Mouse (Mus musculus) mature B cell (primary cell): ENCODE results near the gene Gdi2.

ENCODE experiments used
- in situ Hi-C: fragments of 300-500 bp; cut with MboI; formaldehyde crosslinking; loops from 2 replicates; pipeline ENCODE4 v1.14.3; 2019

Gene Gdi2

DNA sequence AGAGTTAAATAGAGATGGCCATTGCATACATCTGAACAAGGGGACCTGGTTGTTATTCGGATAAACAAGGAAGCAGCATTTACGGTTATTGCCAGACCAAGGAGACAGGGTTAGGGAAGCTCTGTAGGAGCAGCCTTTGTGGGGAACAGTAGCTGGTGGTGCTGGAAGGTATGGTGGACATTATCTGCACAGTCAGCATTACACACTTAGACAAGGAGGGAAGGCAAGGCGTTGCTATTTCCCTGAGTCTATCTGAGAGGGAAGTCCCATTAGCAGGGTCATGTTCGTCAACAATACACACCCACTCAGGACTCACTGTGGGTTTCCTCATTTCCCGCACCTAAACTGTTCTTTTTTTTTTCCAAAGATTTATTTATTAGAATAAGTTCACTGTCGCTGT, 10.0 kb downstream of the Gdi2 start:
- in situ Hi-C loops: no loop called here

DNA sequence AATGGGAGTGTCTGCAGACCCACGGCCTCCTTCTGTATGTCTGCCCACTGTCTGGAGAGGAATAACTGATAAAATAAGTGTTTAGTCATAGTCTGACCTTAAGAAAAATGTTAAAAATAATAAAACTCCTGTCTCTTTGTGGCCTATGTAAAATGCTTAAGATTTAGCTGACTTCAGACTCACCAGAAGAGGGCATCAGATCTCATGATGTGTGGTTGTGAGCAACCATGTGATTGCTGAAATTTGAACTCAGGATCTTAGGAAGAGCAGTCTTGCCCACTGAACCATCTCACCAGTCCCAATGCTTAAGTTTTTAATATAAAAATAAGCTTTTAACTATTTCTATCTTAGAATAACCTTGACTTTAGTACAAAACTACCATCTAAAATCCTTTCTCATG, 25.3 kb downstream of the Gdi2 start:
- in situ Hi-C loops: no loop called here

DNA sequence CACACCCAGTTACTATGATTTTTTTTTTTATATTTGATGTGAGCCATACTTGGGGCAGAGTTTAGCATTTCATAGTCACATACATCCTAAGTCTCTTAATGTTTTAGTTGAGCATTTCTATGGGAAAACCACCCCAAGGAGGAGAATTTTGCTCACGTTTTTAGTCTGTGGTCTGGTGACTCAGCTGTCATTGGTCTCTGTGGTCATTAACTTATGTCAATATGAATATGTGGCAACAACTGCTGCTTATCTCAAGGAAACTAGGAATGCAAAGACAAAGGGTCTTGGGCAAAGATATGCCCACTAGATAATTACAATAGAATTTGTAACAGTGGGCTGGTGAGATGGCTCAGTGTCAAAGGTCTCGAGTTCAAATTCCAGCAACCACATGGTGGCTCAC, 26.1 kb downstream of the Gdi2 start:
- in situ Hi-C loops: no loop called here

DNA sequence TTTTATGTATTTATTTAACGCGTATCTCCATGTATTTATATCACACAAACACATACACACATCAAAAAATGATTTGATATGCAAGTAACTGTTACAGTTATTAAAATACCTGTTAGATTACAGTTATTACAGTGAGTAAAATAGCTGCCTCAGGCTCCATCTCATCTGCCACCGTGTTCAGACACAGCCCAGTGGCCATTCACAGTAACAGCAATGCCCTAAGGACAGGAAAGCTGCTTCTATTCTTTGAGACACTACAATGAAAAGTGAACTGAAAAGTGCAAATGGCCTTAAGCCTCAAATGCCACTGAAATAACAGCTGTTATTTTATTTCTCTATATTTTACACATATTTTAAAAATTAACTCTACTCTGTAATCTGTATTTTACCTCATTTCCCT, 52.9 kb downstream of the Gdi2 start:
- in situ Hi-C loops: no loop called here

DNA sequence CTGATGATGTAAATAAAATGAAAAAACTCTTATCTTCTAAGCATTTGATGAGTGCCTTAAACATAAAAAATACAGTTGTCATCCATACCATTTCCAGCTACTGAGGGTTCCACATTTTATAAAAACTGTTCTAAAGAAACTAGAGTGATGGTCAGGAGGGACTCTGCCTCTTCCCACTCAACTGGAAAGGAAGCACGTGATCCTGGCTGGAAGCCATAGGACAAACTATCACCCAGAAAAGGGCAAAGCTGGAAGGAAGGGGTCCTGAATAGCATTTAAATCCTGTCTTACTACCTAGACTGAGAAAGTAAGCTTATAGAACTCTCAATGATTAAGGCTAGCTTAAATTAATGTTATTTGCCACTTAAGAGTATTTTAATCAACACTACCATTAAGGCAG, 56.4 kb downstream of the Gdi2 start:
- in situ Hi-C loops: no loop called here

DNA sequence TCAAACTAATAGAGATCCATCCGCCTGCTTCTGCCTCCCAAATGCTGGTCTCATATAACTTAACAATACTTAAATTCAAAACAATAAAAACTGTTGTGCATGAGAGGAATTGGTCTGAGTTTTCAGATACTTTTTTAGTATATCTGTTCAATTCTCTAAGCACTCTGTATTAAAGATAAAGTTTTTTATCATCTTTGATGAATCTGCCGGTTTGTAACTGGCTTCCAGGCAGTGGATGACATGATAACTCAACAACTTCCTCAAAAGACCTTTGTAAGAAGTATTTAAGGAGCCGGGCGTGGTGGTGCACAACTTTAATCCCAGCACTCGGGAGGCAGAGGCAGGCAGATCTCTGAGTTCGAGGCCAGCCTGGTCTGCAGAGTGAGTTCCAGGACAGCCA, 58.4 kb downstream of the Gdi2 start:
- in situ Hi-C loops: no loop called here

DNA sequence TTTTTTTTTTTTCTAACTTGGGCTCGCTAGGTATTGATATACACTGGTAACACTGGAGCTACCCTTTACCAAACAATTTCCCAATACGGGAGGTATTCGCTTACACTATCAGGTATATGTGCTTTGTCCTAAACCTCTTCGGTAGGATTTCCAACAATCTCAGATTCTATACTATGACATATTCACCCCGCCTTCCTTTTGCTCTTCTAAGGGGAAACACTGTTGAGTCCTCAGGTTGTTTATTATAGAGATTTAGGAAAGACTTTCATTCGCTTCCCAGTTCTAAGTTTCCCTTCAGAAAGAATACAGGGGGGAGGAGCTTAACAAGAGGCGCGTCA, 71.9 kb downstream of the Gdi2 start:
- in situ Hi-C loops: no loop called here

DNA sequence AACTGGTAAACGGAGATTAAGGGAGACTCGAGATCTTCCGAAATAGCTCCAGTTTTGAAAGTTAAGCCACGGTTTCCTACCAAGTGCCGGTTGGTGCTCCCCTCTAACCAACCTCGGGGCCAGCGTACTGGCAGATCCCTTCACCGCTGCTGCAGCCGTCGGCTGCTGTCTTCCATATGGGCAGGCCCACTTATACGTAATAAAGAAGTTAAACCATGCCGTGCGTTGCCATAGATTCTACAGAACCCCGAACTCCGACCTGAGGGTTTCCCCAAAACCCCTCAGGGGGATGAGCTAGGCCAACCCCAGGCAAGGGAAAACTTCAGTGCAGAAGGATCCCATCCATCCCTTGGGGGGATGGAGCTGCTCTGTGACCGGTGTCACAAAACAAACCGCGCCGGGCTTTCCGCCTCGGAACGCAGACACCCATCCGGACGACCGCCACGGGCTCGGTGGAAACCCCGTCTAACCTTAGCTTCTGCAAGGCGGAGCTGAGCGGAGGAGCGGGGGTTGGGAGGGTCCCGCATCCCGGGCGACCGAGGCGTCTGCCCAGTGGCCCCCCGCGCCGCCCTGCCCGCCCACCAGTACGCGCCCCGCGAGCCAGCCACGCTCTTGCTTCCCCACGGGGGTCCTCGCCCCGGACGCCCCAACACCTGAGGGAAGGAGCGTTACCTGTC, 72.4 kb downstream of the Gdi2 start:
- in situ Hi-C loops: no loop called here

DNA sequence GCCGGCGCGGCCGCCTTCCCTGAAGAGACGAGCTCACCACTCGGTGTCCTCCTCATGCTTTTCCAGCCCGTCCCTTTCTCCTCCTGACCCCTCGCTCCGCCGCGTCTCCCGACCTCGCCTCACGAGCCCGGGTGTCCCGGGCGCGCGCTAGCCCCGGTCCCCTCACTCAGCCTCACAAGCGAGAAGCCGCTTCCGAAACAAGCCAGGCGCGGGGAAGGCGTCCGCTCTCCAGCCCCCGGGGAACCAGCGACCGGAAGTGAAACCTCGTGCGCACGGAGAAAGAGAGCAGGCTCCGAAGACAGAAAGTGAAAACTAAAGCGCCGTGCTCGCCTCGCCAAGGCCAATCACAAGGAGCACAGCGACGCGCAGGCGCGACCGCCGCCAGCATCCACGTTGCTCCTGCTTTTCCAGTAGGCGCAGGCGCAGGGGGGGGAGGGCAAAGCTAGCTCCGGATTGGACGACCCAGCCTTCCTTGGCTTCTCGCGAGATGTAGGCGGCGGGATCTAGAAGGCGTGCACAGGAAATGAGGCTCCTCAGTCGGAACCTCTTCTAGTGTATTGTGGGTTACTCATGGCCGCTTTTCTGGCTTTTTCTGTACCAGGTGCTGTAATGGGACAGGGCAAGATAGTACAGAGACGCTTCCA, 73.1 kb downstream of the Gdi2 start, which contains the start of gene Fam208b:
Fam208b (minus strand) TSS at position 314 of the 644 bp plus-strand sequence.
- in situ Hi-C loops: no loop called here
